Mouse (Mus musculus) cerebellum, postnatal 4 days (tissue): ENCODE data around the gene Gmds.

Experiments
- DNase-seq, 2 experiments: peaks; one replicate each; pipeline ENCODE4 v3.0.0; 2022; ENCODE audit warnings: low spot score in 2 of 2, mixed read lengths in 1 of 2

The Gmds gene

GRCm38 (mm10) chr13:31955171-31955570 is 383.4 kb downstream of the Gmds start:
- DNase-seq, result no peak

DNA sequence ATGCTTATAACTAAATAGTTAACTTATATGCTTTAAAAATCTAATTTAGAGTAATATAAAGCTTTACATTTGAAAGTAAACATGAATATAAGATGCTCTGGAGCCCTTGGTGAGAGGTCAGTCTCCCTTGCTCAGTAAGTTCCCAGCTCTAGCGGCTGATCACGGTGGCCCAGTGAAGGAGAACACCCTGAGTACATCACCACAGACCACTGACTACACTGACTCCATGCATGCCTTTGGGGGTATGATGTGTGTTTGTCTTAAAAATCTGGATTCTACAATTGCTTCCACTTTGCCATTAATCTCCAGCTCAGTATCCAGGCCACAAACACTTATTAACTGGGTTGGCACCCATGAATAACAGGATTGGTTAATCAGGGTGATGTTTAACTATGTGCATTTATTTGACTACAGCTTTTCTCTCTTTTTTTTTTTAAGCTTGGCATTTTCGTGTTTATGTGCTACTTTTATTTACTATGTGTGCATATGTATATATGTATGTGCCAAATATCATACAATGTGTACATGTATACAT is 393.8 kb downstream of the Gmds start:
- DNase-seq, result no peak

DNA sequence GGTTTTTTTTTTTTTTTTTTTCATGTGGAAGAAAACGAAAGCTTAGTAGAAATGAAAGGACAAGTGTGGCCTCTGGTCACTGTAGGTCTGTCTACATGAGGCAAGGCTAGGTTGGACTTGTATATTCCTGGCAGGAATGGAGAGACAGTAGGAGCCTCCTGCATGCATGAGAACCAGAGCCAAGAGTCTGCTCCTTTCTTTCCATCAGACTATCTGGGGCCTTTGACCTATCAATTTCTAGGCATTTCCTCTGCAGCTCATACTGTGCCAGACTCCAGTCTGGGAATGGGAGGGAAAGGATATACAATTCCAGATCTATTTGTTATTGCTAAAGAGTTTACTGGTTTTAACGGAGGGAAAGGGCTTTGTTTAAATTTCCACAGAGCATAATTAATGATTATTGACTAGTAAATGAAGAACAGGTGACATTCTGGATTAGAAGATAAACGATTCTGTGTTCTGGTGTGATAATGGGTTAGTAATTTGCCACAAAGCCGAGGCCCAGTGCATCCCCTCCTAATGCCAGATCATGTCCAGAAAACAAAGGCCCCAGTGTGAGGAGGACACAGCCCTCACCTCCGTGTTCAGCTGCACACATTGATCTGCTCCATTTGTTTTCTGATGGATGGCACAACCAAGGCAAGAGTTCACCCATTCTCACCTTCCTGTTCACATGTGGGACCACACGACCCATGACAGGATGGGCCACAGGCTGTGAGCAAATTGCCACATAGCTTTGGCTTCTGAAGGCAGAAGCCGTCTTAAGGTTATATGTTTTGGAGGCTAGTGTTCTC is 394.9 kb downstream of the Gmds start:
- no peak for DNase-seq

DNA sequence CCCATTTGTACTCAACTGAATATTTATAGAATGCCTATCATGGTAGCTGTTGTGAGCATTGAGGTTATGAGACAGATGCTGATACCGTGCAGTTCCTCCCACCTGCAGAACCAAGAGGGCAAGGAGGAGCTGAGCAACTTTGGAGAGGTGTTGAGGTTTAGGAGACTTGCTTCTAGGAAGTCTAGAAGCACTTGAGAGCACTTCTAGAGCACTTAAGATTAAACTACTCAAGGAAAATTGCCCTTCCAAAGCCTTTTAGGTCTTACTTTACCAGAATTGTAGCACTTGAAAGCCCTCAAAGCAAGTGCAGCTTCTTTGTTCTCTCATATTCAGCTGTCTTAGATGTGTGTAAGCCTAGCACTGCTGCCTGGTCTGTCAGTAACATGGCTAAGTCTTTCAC is 409.2 kb downstream of the Gmds start:
- DNase-seq, result no peak

DNA sequence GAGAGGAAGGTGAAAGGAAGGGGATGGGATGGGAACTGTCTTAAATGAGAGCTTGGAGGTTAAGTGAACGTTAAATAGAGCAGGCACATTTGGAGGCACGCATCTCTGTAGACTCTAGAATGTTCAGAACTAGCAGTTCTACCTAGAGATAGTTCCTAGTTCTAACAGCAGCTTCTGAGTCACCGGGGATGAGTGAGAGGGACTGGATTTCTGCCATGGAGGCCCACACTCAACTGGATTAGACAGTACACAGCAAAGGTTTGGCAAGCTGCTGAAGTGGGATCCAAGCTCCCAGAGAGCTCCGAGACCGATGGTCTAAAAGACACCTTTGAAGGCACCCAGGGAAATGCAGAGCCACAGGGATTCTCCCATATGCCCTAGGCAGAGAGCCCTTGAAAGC is 411.9 kb downstream of the Gmds start:
- DNase-seq, result no peak

GRCm38 (mm10) chr13:31924506-31924905 is 414.0 kb downstream of the Gmds start:
- DNase-seq, result no peak

DNA sequence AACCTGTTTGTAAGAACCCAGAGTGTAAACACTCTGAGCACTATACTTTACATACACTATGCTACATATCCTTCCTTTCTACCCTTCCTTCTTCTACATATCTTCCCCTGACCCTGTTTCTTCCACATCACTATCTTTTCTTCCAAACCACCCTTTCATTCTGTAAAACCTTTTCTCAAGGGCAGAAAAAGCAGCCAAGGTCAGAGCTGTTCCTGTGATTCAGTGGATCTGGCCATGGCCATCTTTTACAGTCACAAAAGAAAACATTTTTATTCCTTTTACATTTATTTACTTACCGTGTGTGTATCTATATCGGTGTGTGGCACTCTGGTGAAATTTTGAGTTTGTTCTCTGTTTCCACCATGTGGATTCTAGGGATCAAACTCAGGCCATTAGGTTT is 418.8 kb downstream of the Gmds start:
- no peak for DNase-seq

DNA sequence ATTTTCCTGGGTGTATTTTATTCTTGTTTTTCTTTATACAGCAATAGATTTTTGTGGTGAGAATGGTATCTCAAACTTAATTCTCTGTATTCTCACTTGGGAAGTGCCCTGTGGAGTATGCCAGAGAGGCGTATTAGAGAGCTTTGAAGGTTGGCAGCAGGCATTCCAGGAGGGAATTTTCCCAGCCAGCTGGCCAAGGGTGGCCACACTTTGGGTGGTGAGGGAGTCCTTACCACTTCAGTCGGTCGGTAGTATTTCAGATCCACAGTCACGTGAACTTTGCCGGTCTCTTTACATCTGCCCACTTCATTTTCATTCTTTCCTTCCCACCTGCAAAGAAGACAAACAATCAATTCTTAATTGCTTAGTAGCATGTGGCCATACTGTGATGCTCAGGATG is 421.2 kb downstream of the Gmds start:
- DNase-seq, result no peak

- DNase-seq, result no peak
Measured at GRCm38 (mm10) chr13:31915748-31916147, 422.8 kb downstream of the Gmds start.

- DNase-seq, result no peak
Measured at GRCm38 (mm10) chr13:31914901-31915587, 423.5 kb downstream of the Gmds start.

DNA sequence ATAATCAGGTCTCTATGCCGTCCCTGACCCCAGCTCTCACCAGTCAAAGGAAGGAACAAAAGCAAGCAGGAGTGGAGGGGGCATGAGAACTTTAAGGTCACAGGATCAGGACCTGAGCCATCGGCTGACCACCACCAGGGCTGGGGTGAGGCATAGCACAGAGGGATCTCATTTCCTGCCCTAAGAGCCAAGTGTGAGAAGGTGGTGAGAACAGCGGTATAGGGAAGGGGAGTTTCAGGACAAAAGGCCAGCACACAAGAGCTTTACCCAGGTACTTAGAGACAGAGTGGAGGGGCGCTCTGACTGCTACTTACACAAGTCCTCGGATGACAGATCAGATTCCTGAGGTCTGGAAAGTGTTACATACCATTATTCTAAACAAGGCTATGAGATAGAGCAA is 426.6 kb downstream of the Gmds start:
- no peak for DNase-seq

DNA sequence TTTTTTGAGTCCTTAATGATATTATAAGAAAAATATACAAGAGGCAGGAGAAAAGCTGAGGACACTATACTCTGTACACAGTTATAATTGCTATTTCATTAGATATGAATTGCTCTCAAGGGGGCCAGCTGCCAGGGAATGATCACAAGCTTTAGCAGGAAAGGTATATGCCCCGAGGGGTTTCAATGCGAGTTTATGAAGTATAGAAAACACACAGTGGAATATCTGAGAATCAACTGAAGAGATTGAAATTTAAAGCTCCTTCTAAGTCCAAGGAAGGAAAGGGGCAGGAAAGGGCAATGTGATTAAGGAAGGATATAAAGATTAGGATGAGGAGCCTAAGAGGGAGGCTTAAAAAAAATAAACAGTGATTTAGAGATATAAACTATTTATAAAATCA is 427.2 kb downstream of the Gmds start:
- DNase-seq, result no peak

GRCm38 (mm10) chr13:31909031-31909430 is 429.5 kb downstream of the Gmds start:
- DNase-seq, result no peak

DNA sequence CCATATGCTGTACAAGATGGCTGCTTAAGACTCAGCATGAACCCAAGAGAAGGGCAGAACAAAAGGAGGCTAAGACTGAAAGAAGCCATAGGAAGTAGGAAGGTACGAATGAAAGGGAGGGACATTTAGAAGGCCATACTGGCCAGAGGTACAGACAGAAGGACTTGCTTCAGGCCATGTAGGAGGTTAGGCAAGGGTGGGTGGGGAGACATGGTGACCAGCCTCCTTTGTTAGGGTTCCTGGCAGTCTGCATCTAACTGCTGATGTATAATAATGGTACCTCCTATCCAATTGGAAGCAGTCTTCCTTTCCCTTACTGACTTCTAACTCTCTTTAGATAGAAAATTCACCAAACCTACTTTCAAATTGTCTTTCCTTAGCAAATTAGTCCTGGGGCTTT is 432.0 kb downstream of the Gmds start:
- DNase-seq, result no peak

DNA sequence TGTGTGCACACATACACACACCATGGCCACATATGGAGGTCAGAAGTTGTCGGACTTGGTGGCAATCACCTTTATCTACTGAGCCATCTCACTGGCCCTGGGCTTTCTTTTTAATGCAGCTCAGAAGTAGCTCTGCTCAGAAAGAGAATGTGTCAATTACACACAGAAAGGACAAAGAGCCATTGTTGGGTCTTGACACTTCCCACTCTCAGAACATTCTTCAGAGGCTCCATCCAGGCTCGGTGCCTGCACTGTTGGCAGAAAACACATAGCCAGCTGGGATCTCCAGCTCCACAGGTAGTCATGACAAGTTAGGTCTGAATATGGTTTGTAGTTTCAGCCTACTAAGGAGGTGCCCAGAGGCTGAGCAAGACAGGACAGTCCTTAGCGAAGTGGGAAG is 438.3 kb downstream of the Gmds start:
- DNase-seq, result no peak

- no peak for DNase-seq
Measured at GRCm38 (mm10) chr13:31899392-31899791, 439.1 kb downstream of the Gmds start.

- DNase-seq, result no peak
Measured at GRCm38 (mm10) chr13:31897493-31897892, 441.0 kb downstream of the Gmds start.

GRCm38 (mm10) chr13:31894511-31894910 is 444.0 kb downstream of the Gmds start:
- no peak for DNase-seq

- DNase-seq, result no peak
Measured at GRCm38 (mm10) chr13:31892913-31893514, 445.5 kb downstream of the Gmds start.

DNA sequence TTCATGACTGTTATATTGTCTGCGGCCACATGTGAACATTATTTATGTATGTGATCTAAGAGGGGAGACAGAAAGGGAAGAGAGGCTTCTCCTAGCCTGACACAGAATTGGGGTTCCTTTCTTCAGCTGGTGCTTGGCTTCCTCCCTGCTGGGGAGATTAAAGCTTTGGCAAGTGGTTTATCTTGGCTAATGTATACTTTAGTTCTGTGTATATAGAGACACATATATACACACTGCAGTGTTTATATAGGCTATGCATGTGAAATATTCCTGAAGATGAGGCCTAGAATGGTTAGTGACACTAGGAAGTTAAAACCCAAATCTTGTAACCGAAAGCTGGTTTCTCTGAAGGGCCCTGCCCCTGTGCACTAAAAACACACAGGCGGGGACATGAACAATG is 450.0 kb downstream of the Gmds start:
- no peak for DNase-seq

GRCm38 (mm10) chr13:31885769-31886168 is 452.8 kb downstream of the Gmds start:
- no peak for DNase-seq

- DNase-seq, result no peak
Measured at GRCm38 (mm10) chr13:31878805-31879477, 459.6 kb downstream of the Gmds start.
